Mouse (Mus musculus) telencephalon, adult 2 months (tissue): ENCODE results near the gene Gm20388.
"Not testable (repeated sequence)": the region's sequence is repeated elsewhere in the genome, so short reads cannot be mapped to it uniquely, and the experiment has no call there.

ENCODE experiments used
- DNase-seq: peaks from one replicate; pipeline ENCODE4 v3.0.0-alpha.2; 2011; ENCODE audit warnings: low read depth, low spot score

Gene Gm20388

GRCm38 (mm10) chr8:123146390-123146789 lies 3235.7 kb downstream of the Gm20388 start:
- DNase-seq: peak; percentile 42

DNA sequence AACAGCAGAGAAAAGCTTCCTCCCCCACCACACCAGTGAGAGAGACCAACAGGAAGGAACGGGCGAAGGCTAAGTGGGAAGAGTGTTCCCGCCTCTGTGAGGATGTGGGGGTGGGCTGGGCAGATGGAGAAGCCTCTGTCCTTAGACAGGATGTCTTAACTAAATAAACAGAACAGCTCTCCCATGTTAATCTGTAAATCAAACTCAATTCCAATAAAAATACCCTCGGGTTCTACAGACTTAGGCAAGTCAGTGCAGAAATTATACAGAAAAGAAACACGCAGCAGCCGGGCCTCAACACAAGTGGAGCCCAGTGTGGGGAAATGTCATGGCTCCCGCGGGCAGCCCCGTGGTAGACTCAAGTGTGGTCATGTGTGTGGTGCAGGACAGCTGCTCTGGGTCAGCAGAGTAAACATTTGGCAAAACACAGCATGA lies 3240.1 kb downstream of the Gm20388 start:
- peak; percentile 34 for DNase-seq

- no peak for DNase-seq
Measured at GRCm38 (mm10) chr8:123155177-123155576, 3244.5 kb downstream of the Gm20388 start.

- DNase-seq: no peak
Measured at GRCm38 (mm10) chr8:123156070-123156773, 3245.6 kb downstream of the Gm20388 start.

GRCm38 (mm10) chr8:123157888-123158465 lies 3247.3 kb downstream of the Gm20388 start, which contains the start of gene Sult5a1:
TSS of gene Sult5a1 (minus strand) at chr8:123158315.
- DNase-seq: no peak

- no peak for DNase-seq
Measured at GRCm38 (mm10) chr8:123181391-123181790, 3270.8 kb downstream of the Gm20388 start.

DNA sequence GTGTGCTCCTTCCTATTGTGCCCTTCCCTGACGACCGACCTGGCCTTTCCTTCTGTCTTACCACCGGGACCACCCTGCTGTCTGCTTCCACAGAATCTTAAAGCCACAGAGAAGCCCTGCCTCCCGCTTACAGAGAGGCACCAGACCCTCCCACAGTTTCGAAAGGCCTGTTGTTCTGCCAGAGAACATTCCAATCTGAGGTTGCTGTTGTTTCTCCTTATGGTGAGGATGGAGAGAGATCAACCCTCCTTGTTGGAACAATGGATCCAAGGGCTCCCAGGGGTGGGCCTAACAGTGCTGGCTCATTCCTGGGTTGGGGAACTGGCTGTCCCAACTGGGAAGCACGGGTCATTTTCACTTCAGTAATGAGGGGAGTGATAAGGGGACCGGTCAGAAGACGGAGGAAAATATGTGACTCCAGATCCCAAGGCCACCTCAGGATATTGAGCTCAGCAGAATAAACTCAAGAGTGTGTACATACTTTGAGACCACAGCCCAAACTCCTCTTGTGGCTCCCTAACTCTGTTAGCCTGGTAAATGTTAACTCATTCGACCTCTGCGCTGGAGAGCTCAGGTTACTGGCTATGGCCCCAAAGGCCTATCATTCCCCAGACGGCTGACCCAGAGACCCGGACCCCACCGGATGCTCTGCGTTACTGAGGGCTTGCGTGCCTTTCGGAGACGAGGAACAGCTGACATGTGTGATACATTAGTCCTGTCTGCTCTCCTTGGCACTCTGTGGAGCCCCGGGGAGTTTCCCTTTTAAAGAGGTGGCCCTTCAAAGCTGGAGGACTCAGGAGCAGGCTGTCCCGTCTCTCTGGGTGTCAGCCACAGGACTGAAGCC lies 3275.1 kb downstream of the Gm20388 start, which contains the start of gene Dpep1:
Gene Dpep1 (plus strand): TSS at position 677 of the 844 bp plus-strand sequence.
- DNase-seq: no peak

DNA sequence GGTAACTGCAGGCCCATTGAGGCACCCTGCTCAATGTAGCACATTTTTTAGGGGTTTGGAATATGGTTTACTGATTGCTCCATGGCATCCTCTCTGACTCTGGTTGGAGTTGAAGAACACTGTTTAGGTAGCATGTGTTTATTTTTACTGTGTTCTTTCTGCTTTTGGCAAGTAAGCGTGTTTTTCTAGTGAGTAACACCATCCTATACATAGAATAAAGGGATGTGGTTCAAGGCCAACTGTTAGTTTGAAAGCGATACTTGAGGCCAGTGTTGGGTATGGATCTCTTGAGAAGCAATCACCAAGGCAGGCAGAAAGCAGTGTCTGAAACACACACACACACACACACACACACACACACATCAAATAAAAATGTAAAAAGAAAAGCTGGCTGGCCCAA lies 3277.4 kb downstream of the Gm20388 start:
- no peak for DNase-seq

GRCm38 (mm10) chr8:123188841-123189240 lies 3278.2 kb downstream of the Gm20388 start:
- DNase-seq: no peak

- peak; percentile 79 for DNase-seq
Measured at GRCm38 (mm10) chr8:123190678-123191077, 3280.0 kb downstream of the Gm20388 start.

GRCm38 (mm10) chr8:123191908-123192307 lies 3281.3 kb downstream of the Gm20388 start:
- DNase-seq: no peak

- DNase-seq: no peak
Measured at GRCm38 (mm10) chr8:123193771-123194170, 3283.1 kb downstream of the Gm20388 start.

- DNase-seq: not testable (repeated sequence)
Measured at GRCm38 (mm10) chr8:123197016-123197415, 3286.4 kb downstream of the Gm20388 start.

DNA sequence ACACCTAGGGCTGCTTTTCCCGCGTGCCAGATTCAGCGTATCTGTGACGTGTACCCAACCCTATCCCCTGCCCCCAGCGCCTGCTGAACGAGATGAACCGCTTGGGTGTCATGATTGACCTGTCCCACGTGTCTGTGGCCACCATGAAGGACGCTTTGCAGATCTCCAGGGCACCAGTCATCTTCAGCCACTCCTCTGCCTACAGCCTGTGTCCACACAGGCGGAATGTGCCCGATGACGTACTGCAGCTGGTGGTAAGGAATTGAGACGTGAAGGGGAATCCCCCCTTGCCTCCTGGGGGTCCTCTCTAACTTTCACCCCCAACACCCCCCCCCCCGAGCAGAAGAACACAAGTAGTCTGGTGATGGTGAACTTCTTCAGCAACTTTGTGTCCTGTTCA lies 3289.2 kb downstream of the Gm20388 start:
- DNase-seq: no peak

DNA sequence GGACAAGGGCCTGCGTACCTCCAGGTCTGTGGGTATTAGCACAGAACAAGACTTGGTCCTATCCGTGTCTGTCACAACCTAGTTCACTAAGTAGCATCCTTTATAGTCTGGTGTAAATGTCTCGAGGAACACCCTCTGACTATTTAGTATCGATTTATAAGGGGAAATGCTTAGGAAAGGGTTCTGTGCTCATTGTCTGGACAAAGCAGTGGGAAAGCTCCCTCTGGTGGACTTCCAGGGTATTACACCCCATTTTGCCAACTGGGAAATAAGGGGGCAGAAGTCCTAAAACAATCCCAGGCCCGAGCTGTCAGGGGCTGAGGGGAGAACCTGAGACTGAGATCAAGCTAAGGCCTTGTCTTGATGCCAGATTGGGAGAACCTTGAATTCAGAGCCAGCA lies 3291.6 kb downstream of the Gm20388 start:
- no peak for DNase-seq

DNA sequence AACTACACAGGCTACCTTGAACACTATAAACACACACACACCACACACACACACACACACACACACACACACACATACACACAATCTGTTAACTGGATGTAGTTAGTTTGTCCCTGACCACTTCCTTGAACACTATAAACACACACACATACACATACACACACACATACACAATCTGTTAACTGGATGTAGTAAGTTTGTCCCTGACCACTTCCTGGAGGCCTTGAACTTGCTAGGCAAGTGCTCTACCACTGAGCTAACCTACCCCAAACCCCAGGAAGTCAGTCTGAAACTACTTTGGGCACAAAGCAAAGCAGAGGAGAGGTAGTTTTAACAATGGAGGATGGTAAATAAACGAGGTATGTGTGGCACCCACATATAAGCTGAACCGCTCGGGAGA lies 3292.9 kb downstream of the Gm20388 start:
- no peak for DNase-seq

- DNase-seq: no peak
Measured at GRCm38 (mm10) chr8:123211876-123212275, 3301.2 kb downstream of the Gm20388 start.

DNA sequence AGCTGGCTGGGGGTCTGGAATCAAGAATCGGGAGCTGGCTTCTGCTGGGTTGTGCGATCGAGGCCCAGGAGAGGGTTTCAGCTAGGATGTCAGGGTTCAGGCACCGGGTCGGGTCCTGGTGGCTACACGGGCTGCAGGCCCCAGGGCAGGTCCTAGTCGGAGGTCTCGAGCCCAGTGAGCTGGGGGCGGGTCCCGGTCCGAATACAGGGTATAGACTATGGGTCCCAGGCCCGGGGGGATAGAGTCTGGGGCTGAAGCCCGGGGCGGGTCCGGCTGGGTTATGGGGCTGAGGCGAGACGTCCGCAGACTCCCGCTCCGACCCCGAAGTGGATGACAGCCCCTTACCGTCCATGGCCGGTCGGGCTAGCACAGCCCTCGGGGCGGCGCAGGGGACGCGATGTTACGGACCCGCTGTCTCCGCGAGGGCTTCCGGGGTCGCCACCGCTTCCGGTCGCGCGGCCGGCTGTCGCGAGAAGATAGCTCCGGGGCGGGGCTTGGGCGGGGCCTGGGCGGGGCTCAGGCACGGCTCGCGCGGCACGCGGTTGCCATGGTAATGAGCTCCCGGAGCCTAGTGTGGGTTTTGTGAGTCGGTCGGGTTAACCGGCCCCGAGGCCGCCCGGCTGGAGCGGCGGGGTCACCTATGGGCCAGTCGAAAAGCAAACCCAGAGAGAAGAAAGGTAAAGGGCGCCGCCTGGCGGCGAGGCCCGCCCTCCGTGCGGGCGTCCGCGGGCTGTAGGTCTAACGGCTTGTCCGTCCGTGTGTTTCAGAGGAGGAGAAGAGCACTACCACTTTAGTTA lies 3301.9 kb downstream of the Gm20388 start, which contains the start of the genes Chmp1a and Spata33:
Gene Chmp1a (minus strand): TSS at position 443 of the 797 bp plus-strand sequence.
Gene Spata33 (plus strand): TSS at position 512 of the 797 bp plus-strand sequence.
- no peak for DNase-seq

DNA sequence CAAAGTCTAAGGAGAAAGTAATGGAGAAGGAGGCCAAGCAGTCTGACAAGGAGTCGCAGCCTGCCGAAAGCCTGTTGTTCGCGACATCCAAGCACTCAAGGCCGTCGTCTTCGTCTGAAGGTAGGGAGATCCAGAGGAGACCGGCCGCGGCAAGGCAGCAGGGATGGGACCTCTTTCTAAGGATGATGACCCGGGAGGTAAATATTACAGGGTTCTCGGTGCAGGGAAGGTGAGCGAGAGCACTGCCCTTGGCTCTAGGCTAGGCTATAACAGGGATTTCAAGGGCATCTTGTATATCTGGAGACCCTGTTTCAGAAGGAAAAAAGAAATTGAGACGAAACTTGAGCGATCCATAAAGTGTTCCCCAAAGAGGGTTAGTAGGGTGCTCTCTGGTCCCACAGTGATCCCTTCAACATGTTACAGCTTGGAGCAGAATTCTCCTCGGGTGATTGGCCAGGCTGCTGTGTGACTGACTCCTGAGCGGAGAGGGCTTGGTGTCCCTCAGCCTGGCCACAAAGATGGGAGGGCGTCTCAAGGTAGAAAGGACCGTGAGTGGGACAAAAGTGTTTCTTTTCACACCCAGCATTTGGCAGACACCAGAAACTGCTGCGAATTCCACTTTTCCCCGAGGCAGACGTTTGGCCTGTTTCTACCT lies 3302.6 kb downstream of the Gm20388 start:
- no peak for DNase-seq

GRCm38 (mm10) chr8:123215430-123215829 lies 3304.8 kb downstream of the Gm20388 start:
- DNase-seq: no peak

- DNase-seq: no peak
Measured at GRCm38 (mm10) chr8:123220917-123221316, 3310.3 kb downstream of the Gm20388 start.
